Comparison of ENCODE assay signal across 13 mouse cellular contexts in genomic region chr3:96458886-96459439, GRCm38 (mm10). TPM values are rescaled to one million over a fixed set of nuclear protein-coding genes. Genes with fewer than 3 reads are reported as not detected.
"Had no signal": no experiment of that assay in that cellular context is flagged by ENCODE, and none has a peak within 500 bp of the region (broad histone marks: within the 10 kb centered on the region; RNA-seq: fewer than 3 reads in every experiment).

No protein-coding gene starts in this region.

RNA-seq across cellular contexts. Expression of gene BC107364, which starts 6.9 kb away (rescaled TPM):
- total RNA-seq: layer of hippocampus, adult 8-10 months; layer of hippocampus, postnatal 14 days; left cerebral cortex, adult 18-20 months; left cerebral cortex, postnatal 10 days; left cerebral cortex, postnatal 4 days; liver, adult 2 months; midbrain, postnatal 0 days had no signal
- polyA plus RNA-seq: kidney, embryonic 15.5 days; large intestine, adult 2 months; limb, embryonic 13.5 days; liver, adult 2 months; midbrain, embryonic 13.5 days; midbrain, postnatal 0 days; neural tube, embryonic 14.5 days; spleen, adult 2 months had no signal
